Mouse (Mus musculus) effector memory CD4-positive, alpha-beta T cell, adult 7 months (primary cell): ENCODE results near the gene Sdhaf1. TPM values are rescaled to one million over a fixed set of nuclear protein-coding genes. Genes with fewer than 3 reads are reported as not detected.

Experiments
- polyA plus RNA-seq: library from polyadenylated mRNA; unstranded; fragments of 100-300 nt; shearing (Covaris generic); gene quantifications from one replicate; pipeline ENCODE4 v1.2.1, GENCODE M21; 2017

The Sdhaf1 gene
- 16.2 TPM for polyA plus RNA-seq

DNA sequence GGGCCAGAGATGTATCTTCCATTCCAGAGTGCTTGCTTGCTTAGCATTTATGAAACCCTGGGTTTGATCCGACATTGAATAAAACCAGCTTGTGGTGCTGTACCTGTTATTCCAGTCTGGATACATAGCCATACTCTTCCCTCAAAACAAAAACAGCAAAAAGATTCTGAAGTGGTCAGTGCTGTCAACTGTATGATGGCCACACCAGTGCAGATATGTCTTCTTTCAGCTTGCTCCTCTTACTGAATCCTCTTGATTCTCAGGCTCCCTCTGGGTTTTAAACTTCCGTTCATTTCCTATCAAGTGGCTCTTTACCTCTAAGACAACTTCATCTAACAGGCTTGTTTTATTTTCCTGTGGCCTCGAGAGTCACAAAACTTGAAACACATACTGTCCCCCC, at the start of gene Sdhaf1:
TSS of gene Sdhaf1 (minus strand) at position 101 of the 400 bp plus-strand sequence.

DNA sequence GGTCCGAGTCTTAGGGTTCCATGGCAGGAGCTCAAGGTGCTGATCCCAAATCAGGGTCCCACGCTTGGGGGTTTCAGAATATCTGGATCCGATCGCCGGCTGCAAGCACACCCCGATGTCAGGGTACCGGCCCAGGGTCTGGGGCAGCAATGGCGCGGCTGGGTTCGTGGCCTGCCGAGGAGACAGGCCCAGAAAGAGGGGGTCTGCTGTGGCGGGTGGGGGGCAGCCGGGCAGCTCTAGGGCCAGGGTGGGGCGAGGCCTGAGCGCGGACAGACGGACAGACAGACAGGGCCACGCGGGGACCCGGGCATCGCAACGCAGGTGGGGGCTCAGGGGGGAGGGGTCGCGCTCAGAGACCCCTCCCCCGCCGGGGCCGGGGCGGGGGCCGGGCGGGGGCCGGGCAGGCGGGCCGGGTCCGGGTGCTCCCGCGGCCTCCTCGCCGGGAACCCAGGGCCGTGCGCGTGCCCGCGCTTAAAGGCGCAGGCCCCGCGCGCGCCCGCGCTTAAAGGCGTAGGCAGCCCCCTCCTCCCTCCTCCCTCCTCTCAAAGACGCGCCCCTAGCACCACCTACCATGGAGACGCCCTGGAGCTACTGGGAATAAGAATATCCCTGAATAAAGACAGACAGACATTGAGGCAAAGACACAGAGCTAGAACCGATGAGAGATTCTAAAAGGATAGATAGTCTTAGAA, 39.1 kb upstream of the Sdhaf1 start, which contains the start of gene Lrfn3:
TSS of gene Lrfn3 (minus strand) at position 121 of the 692 bp plus-strand sequence.

DNA sequence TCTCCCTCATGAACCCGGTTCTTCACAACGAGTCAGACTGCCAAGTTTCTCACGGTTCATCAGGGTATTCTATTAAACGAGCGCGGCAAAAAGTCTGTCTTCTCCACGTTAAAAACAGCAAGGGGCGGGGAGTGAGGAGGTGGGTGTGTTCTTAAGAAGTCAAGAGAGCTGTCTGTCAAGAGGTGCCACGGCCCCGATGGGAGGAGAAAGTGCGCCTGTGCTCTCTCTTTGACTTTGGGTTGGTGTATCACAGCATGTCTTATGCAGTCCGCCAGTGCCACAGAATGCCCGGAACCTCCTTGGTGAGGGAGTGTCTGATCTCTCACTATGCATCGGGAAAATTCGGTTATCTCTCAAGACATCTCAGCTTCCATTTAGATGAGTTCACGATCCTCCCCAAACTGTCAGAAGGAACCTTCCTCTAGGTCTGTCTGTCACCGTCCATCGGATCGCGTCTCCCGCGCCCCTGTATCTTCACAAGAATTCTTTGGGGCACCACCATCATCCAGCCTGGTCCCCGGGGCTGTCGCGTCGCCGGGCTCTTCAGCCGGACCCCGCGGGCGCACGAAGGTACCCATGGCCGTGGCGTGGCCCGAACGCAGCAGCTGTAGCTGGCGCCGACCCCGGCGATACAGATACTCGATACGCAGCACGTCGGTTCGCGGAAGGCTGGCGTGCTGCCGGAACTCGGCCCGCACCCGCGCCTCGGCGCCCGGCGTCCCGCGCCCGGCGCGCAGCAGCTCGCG, 2.0 kb downstream of the Sdhaf1 start, which contains the start of gene E130208F15Rik:
TSS of gene E130208F15Rik (plus strand) at position 202 of the 746 bp plus-strand sequence.

DNA sequence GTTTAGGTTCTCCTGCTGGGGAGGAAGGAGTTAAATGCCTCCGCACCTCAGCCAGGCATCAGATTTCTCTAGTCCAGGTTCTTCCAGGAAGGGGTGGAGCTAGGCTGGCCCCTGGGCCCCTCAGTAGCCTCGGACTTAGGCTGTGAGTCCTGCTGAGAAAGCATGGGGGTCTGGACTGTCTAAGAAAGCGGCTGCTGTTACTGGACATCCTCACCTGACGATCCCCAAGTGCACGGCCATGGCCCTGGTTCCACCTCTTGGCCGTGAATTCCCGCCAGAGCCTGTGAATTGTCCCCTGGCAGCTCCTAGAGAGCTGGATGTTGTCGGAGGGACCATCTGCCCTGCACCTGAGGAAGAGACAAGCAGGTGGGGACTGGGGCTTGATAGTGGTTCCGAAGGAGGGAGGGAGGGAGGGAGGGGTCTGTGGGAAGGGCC, 9.0 kb downstream of the Sdhaf1 start, which contains the start of gene Syne4:
TSS of gene Syne4 (plus strand) at position 87 of the 435 bp plus-strand sequence.

DNA sequence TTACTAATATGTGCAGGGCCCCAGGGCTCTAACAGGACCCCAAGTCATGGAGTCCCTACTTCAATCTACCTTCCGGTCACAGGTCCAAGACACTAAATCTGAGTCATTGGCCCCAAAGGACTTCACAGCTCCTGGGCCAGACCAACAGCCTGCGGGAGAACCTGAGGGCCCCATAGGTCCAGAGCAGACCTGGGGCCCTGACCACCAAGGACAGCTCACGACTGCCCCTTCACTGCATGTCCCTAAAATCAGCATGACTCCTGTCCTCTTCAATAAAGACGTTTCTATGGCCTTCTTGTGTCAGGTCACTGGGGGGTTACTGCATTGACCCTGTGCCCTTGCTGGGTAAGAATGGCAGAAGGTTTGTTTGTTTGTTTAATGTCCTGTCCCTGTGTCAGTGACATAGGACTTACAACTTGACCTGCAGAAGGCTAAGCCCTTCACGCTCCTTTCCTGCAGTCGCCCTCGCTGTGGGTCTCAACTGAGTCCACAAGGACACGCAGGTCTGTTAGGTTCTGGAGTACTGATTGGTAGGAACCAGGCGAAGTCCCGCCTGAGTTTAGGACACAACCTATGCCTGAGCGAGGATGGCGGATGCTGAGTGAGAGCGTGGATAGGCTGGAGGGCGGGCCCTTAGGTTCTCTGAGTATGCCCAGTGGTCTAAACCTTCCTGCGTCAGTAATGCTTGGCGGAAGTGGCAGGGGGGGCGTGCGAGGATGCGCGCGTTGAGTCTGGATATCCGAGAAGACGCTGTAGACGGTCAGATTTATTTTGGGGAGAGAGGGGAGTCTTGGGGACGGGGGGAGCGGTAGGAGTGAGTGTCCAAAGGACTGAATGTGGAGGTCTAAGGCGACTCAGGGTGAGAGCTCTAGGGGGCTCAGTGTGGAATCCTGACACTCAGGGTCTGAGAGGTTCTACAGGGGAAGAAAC, 15.4 kb downstream of the Sdhaf1 start, which contains the start of gene Alkbh6:
TSS of gene Alkbh6 (plus strand) at position 642 of the 930 bp plus-strand sequence.

DNA sequence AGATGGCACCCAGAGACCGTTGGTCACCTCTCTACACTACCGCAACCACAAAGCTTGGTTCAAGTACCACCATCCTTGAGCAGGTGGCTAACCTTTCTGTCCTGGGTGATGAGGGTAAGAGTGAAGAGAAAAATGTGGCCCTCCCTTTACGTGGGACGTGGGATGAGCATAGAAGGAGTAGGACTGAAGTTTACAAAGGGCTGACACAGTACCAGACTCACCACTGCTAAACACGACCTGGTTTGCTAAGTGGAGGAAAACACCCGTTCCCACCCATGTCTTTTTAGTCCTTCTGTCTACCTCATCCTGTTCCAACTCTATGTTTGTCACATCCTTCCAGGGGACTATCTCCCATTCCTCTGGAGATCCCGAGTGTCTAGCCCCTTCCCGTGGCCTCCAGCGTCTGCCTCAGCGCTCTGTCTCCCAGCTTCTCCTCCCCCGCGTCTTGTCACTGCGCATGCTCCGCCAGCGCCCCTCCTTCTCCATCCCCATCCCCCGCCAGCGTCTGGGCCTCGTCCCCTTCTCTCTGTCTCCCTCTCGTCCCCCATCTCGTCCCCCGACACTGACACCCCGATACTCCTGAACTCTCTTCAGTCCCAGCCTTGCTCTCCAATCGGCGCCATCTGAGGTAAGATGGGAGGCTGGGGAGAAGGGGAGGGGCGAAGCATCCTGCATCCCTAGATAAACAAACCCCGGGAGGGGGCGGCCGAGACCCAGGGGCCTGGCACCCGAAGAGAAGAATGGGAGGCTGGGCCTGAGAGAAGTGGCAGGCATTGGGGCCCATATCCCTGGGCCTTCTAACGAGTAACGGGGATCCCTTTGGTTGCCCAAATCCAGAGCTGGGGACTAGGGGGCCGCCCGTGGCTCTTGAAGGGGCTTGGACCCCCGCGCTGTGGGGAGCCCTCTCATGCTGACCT, 32.2 kb downstream of the Sdhaf1 start, which contains the start of gene Clip3:
TSS of gene Clip3 (plus strand) at position 514 of the 917 bp plus-strand sequence.

DNA sequence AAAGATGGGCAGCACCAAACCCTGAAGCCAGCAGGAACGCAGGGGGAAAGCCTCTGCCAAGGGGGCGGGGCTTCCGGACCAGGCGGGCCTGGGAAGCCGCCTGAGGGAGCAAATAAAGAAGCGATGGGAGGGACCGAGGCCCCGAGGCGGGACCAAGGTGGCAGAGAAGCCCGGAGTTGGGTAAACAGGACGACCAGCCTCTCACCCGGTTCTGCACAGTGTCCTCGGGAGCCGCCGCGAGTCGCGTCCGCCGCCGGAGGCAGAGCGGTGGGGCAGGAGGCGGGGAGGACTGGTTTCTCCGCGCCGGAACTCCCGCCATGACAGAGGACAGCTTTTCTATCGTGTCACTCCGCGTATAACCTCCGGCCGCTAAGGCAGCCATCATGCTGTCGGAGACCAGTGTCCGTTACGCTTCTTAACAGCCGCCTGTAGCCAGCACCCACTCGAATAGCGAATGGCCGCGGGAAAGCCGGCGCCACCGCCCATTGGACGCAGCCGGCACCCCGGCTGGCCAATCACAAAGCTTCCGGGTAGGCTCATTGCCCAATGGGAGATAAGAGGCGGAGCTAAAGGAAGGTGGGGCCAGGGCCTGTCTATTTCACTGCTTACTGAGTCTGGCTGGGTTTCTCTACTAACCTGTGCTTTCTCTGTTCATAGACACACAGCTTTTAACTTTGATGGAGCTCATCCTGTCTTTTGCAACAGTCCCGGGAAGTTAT, 43.6 kb downstream of the Sdhaf1 start, which contains the start of the genes Thap8 and Wdr62:
TSS of gene Thap8 (plus strand) at position 144 of the 719 bp plus-strand sequence.
TSS of gene Wdr62 (minus strand) at position 469 of the 719 bp plus-strand sequence.

Other genes starting within 250 kb of the Sdhaf1 start
- gene Gm26920, start 233.5 kb downstream of the Sdhaf1 start, polyA plus RNA-seq: not detected
- gene Zfp566, start 233.4 kb downstream of the Sdhaf1 start, polyA plus RNA-seq: 6.2 TPM
- gene Zfp260, start 229.1 kb downstream of the Sdhaf1 start, polyA plus RNA-seq: 66.9 TPM
- 13.4 TPM for gene Zfp382, start 202.0 kb downstream of the Sdhaf1 start, polyA plus RNA-seq
- 32.3 TPM for gene Zfp146, start 154.1 kb downstream of the Sdhaf1 start, polyA plus RNA-seq
- gene Cox7a1, start 139.8 kb downstream of the Sdhaf1 start, polyA plus RNA-seq: not detected
- gene Capns1, start 125.1 kb downstream of the Sdhaf1 start, polyA plus RNA-seq: 60.7 TPM
- 32.3 TPM for gene Polr2i, start 91.9 kb downstream of the Sdhaf1 start, polyA plus RNA-seq
- 61.3 TPM for gene Tbcb, start 91.6 kb downstream of the Sdhaf1 start, polyA plus RNA-seq
- gene Ovol3, start 88.2 kb downstream of the Sdhaf1 start, polyA plus RNA-seq: not detected
- gene Thap8, start 43.8 kb downstream of the Sdhaf1 start, polyA plus RNA-seq: 0.85 TPM
- gene Wdr62, start 43.5 kb downstream of the Sdhaf1 start, polyA plus RNA-seq: 4.5 TPM
- 0.83 TPM for gene Clip3, start 32.2 kb downstream of the Sdhaf1 start, polyA plus RNA-seq
- 92.3 TPM for gene Alkbh6, start 15.2 kb downstream of the Sdhaf1 start, polyA plus RNA-seq
- 2.6 TPM for gene Syne4, start 9.1 kb downstream of the Sdhaf1 start, polyA plus RNA-seq
- gene E130208F15Rik, start 2.2 kb downstream of the Sdhaf1 start, polyA plus RNA-seq: not detected
- not detected for gene Lrfn3, start 38.9 kb upstream of the Sdhaf1 start, polyA plus RNA-seq
- gene Tyrobp, start 89.9 kb upstream of the Sdhaf1 start, polyA plus RNA-seq: not detected
- 749 TPM for gene Hcst, start 96.0 kb upstream of the Sdhaf1 start, polyA plus RNA-seq
- 888 TPM for gene Nfkbid, start 97.8 kb upstream of the Sdhaf1 start, polyA plus RNA-seq
- 24.5 TPM for gene Aplp1, start 121.6 kb upstream of the Sdhaf1 start, polyA plus RNA-seq
- not detected for gene Kirrel2, start 133.8 kb upstream of the Sdhaf1 start, polyA plus RNA-seq
- gene Nphs1, start 134.4 kb upstream of the Sdhaf1 start, polyA plus RNA-seq: 0.22 TPM
- not detected for gene Prodh2, start 169.7 kb upstream of the Sdhaf1 start, polyA plus RNA-seq
- 1.1 TPM for gene Arhgap33, start 211.2 kb upstream of the Sdhaf1 start, polyA plus RNA-seq
- gene Hspb6, start 228.3 kb upstream of the Sdhaf1 start, polyA plus RNA-seq: 5.0 TPM
- 2.2 TPM for gene Proser3, start 228.4 kb upstream of the Sdhaf1 start, polyA plus RNA-seq
- gene Lin37, start 235.9 kb upstream of the Sdhaf1 start, polyA plus RNA-seq: 49.3 TPM
- 90.7 TPM for gene U2af1l4, start 239.4 kb upstream of the Sdhaf1 start, polyA plus RNA-seq
- 54.0 TPM for gene Gm49396, start 239.4 kb upstream of the Sdhaf1 start, polyA plus RNA-seq
- gene Psenen, start 239.7 kb upstream of the Sdhaf1 start, polyA plus RNA-seq: 150 TPM
- gene Igflr1, start 241.5 kb upstream of the Sdhaf1 start, polyA plus RNA-seq: 67.5 TPM